Mouse (Mus musculus): ENCODE results near the gene Aff3.

- no peak for TF ChIP-seq CTCF (IDR thresholded peaks at IDR 0.05; ENCODE audit: insufficient read depth, low read length)
- no peak for TF ChIP-seq POLR2A (IDR thresholded peaks at IDR 0.05; ENCODE audit: borderline replicate concordance, extremely low read depth, low read depth, low read length)
Measured at GRCm38 (mm10) chr1:38293671-38294335, 371.0 kb downstream of the Aff3 start.

Measured in lung, adult 2 months (tissue).